ENCODE assay signal across 11 mouse cellular contexts in genomic region chr10:84371681-84372160, GRCm38 (mm10).
DNase-seq lines count a peak whose midpoint lies in the region; ATAC-seq lines count a peak whose summit lies in the region.
"Had no signal": no experiment of that assay in that cellular context is flagged by ENCODE, and none has a peak within 500 bp of the region (broad histone marks: within the 10 kb centered on the region; RNA-seq: fewer than 3 reads in every experiment).

No protein-coding gene starts in this region.

- 21% methylated on average over 10 of the region's 10 CpGs for WGBS in hindbrain, embryonic 14.5 days
- WGBS in neural tube, embryonic 15.5 days, result 22% methylated on average over 10 of the region's 10 CpGs

- H3K27ac ChIP-seq in hindbrain, embryonic 14.5 days, result no peak overlapping the region
- peak overlapping the region; percentile 54 for H3K27ac ChIP-seq in neural tube, embryonic 15.5 days (replicated peaks)

- peak; percentile 29 for DNase-seq in right cerebral cortex, postnatal 25 days
- DNase-seq in right cerebral cortex, postnatal 4 days, result no peak
- peak; percentile 70 to 82 for DNase-seq in cerebellum, postnatal 36 days
- DNase-seq in hindbrain, embryonic 14.5 days (ENCODE audit: low spot score), result no peak
- DNase-seq in left cerebral cortex, postnatal 14 days (ENCODE audit: low spot score in 2 of 2), result no peak
- DNase-seq in gastrocnemius, adult 18-20 months (ENCODE audit: low spot score), result no peak
- DNase-seq: heart, postnatal 10 days; lung, embryonic 14.5 days had no signal

- H3K4me3 ChIP-seq in hindbrain, embryonic 14.5 days (replicated peaks; ENCODE audit: low read length), result no peak overlapping the region
- no peak overlapping the region for H3K4me3 ChIP-seq in neural tube, embryonic 15.5 days (replicated peaks)
- H3K4me3 ChIP-seq: erythroblast, embryonic 14.5 days had no signal

- peak overlapping the region; percentile 25; the same call in 1 of the 2 replicates for H3K4me2 ChIP-seq in hindbrain, embryonic 14.5 days (replicated peaks)
- H3K4me2 ChIP-seq in neural tube, embryonic 15.5 days, result peak overlapping the region; percentile 40
- H3K4me2 ChIP-seq: lung, embryonic 14.5 days had no signal

- H3K4me1 ChIP-seq in hindbrain, embryonic 14.5 days (replicated peaks; ENCODE audit: control insufficient read depth, insufficient read depth, low read length), result peaks cover 16% of the 10 kb centered on the region
- H3K4me1 ChIP-seq in neural tube, embryonic 15.5 days, result peaks cover 18% of the 10 kb centered on the region

- H3K9me3 ChIP-seq in hindbrain, embryonic 14.5 days (ENCODE audit: control insufficient read depth, low read length), result no peaks in the 10 kb centered on the region
- no peaks in the 10 kb centered on the region for H3K9me3 ChIP-seq in neural tube, embryonic 15.5 days (replicated peaks)

- intact Hi-C loops in left cerebral cortex, postnatal 14 days (cut with DNase I), result loop anchor here (5.0 kb wide), 1 partner anchor 66 kb away; no protein-coding TSS in a partner anchor

- peaks cover 15% of the 10 kb centered on the region; the same call in 1 of the 2 replicates for H3K36me3 ChIP-seq in hindbrain, embryonic 14.5 days (replicated peaks; ENCODE audit: control insufficient read depth, insufficient read depth)
- peaks cover 17% of the 10 kb centered on the region for H3K36me3 ChIP-seq in neural tube, embryonic 15.5 days

- H3K9ac ChIP-seq in hindbrain, embryonic 14.5 days, result 0 out of 2 replicates have a peak overlapping the region, but pooled peaks have one; percentile 16
- H3K9ac ChIP-seq in neural tube, embryonic 15.5 days (replicated peaks), result 0 out of 2 replicates have a peak overlapping the region, but pooled peaks have one; percentile 1
- H3K9ac ChIP-seq: lung, embryonic 14.5 days had no signal

- ATAC-seq in hindbrain, embryonic 14.5 days (ENCODE audit: low FRiP score), result peak; percentile 25; the same call in 1 of the 2 replicates
- peak; percentile 19; the same call in 1 of the 2 replicates for ATAC-seq in neural tube, embryonic 15.5 days (ENCODE audit: low FRiP score)
- ATAC-seq: Patski had no signal

- H3K27me3 ChIP-seq in hindbrain, embryonic 14.5 days (ENCODE audit: control insufficient read depth, insufficient read depth, low read length), result no peaks in the 10 kb centered on the region
- H3K27me3 ChIP-seq in neural tube, embryonic 15.5 days (replicated peaks), result no peaks in the 10 kb centered on the region
- H3K27me3 ChIP-seq: Patski had no signal

Comparison
In these comparisons a context has a peak if more than half of its experiments do, and no peak if none do; other contexts are left out.
1. DNase-seq: peak in right cerebral cortex, postnatal 25 days (single experiment) and cerebellum, postnatal 36 days (2 of 2); none in right cerebral cortex, postnatal 4 days (single experiment), hindbrain, embryonic 14.5 days (single experiment), left cerebral cortex, postnatal 14 days (0 of 2) and gastrocnemius, adult 18-20 months (single experiment).